Comparison of ENCODE assay signal across 8 mouse cellular contexts in the genomic region with DNA sequence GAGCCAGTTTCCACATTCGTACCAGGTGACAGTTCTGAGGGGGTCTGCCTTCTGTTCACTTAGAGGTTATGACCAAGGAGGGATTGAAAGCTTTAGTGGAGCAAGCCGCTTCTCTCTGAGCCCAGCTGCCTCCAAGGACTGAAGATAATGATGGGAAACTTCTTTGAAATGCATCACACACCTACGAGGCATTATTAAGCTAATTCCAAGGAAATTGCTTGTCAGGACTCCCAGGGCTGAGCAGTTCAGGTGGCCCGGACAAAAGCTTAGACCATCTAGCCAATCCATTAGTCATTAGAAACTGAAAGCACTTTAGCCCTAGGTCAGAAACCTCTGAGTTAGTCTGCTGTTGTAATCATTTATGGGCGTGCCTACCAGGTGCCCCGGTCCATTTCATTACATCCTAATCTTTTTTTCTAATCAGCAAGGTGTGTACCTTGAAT. TPM values are rescaled to one million over a fixed set of nuclear protein-coding genes. Genes with fewer than 3 reads are reported as not detected.
A peak's percentile ranks its signal among the peaks of the same experiment; 100 is the strongest.
DNase-seq lines count a peak whose midpoint lies in the region; ATAC-seq and TF ChIP-seq lines count a peak whose summit lies in the region.

No protein-coding gene starts in this region.

- peaks cover 20% of the 10 kb centered on the region for H3K4me1 ChIP-seq in spleen, adult 2 months (ENCODE audit: control insufficient read depth, insufficient read depth, insufficient read length)
- H3K4me1 ChIP-seq in heart, embryonic 11.5 days (ENCODE audit: control insufficient read depth, insufficient read depth, low read length), result peaks cover 41% of the 10 kb centered on the region
- peaks cover 23% of the 10 kb centered on the region for H3K4me1 ChIP-seq in small intestine, adult 2 months (ENCODE audit: control insufficient read depth, insufficient read depth, insufficient read length, low read length)
- no peaks in the 10 kb centered on the region for H3K4me1 ChIP-seq in cerebellum, adult 2 months (ENCODE audit: control insufficient read depth, insufficient read depth, low read length)

- peak overlapping the region; percentile 76 for H3K4me2 ChIP-seq in heart, embryonic 11.5 days

- H3K4me3 ChIP-seq in spleen, adult 2 months (ENCODE audit: extremely low read depth, insufficient read depth, insufficient read length), result no peak overlapping the region
- H3K4me3 ChIP-seq in heart, embryonic 11.5 days (ENCODE audit: low read depth, low read length), result peak overlapping the region; percentile 61
- H3K4me3 ChIP-seq in small intestine, adult 2 months (ENCODE audit: low read depth, low read length), result peak overlapping the region; percentile 23; the same call in 1 of the 2 replicates
- H3K4me3 ChIP-seq in cerebellum, adult 2 months (replicated peaks; ENCODE audit: insufficient read depth, low read depth, low read length), result no peak overlapping the region

- H3K27me3 ChIP-seq in spleen, adult 2 months (ENCODE audit: control insufficient read depth, insufficient read depth, low read length), result no peaks in the 10 kb centered on the region
- peaks cover 6% of the 10 kb centered on the region; the same call in 1 of the 2 replicates for H3K27me3 ChIP-seq in heart, embryonic 11.5 days (ENCODE audit: control insufficient read depth, insufficient read depth, low read length)
- H3K27me3 ChIP-seq in small intestine, adult 2 months (ENCODE audit: control insufficient read depth, insufficient read depth, low read length), result no peaks in the 10 kb centered on the region
- H3K27me3 ChIP-seq in cerebellum, adult 2 months (ENCODE audit: control insufficient read depth, insufficient read depth, low read length), result no peaks in the 10 kb centered on the region; the same call in 1 of the 2 replicates

- peak overlapping the region; percentile 38; the same call in 1 of the 2 replicates for H3K27ac ChIP-seq in spleen, adult 2 months (ENCODE audit: insufficient read depth, low read length)
- H3K27ac ChIP-seq in heart, embryonic 11.5 days (ENCODE audit: low read depth, low read length), result peak overlapping the region; percentile 97
- peak overlapping the region; percentile 98 for H3K27ac ChIP-seq in small intestine, adult 2 months (ENCODE audit: insufficient read depth, low read depth, low read length)
- H3K27ac ChIP-seq in cerebellum, adult 2 months (ENCODE audit: insufficient read depth, low read length), result no peak overlapping the region

- no peak for ATAC-seq in heart, embryonic 11.5 days (replicated peaks; ENCODE audit: insufficient number of reproducible peaks, low FRiP score, low TSS enrichment)

- no peak for TF ChIP-seq POLR2A in spleen, adult 2 months (IDR thresholded peaks at IDR 0.05; ENCODE audit: low read depth, low read length)
- no peak; the same call in 1 of the 2 replicates for TF ChIP-seq POLR2A in small intestine, adult 2 months (IDR thresholded peaks at IDR 0.05; ENCODE audit: low read depth, low read length)
- no peak for TF ChIP-seq POLR2A in cerebellum, adult 2 months (IDR thresholded peaks at IDR 0.05; ENCODE audit: borderline replicate concordance, insufficient read depth, low read length)

- peak overlapping the region; percentile 92 for H3K9ac ChIP-seq in heart, embryonic 11.5 days (ENCODE audit: low read depth, low read length)

- TF ChIP-seq CTCF in spleen, adult 2 months (IDR thresholded peaks at IDR 0.05; ENCODE audit: extremely low read depth, insufficient read depth, insufficient read length, insufficient replicate concordance), result no peak
- TF ChIP-seq CTCF in small intestine, adult 2 months (IDR thresholded peaks at IDR 0.05; ENCODE audit: extremely low read depth, insufficient read length, insufficient replicate concordance, low read depth, low read length), result no peak
- TF ChIP-seq CTCF in cerebellum, adult 2 months (IDR thresholded peaks at IDR 0.05; ENCODE audit: borderline replicate concordance, insufficient read depth, low read depth, low read length), result no peak

- no peaks in the 10 kb centered on the region for H3K9me3 ChIP-seq in heart, embryonic 11.5 days (replicated peaks; ENCODE audit: control insufficient read depth, low read length)

- H3K36me3 ChIP-seq in spleen, adult 2 months (ENCODE audit: control insufficient read depth, insufficient read depth, low read length), result peaks cover 3% of the 10 kb centered on the region; the same call in 1 of the 2 replicates
- no peaks in the 10 kb centered on the region for H3K36me3 ChIP-seq in heart, embryonic 11.5 days (ENCODE audit: control insufficient read depth, insufficient read depth, low read length)
- H3K36me3 ChIP-seq in small intestine, adult 2 months (ENCODE audit: control insufficient read depth, insufficient read depth, low read length), result peaks cover 10% of the 10 kb centered on the region

- no peak for DNase-seq in spleen, adult 2 months (ENCODE audit: low read depth in 1 of 2, low spot score in 2 of 2)
- no peak for DNase-seq in spleen, postnatal 4 days (ENCODE audit: low spot score in 2 of 2)
- peak; percentile 56 for DNase-seq in kidney, postnatal 14 days
- no peak for DNase-seq in right cerebral cortex, postnatal 4 days
- DNase-seq in cerebellum, adult 2 months, result no peak
- no peak for DNase-seq in urinary bladder, postnatal 25 days (ENCODE audit: low spot score)

- 46% methylated on average over 6 of the region's 6 CpGs for WGBS in spleen, adult 2 months
- 11% methylated on average over 6 of the region's 6 CpGs for WGBS in heart, embryonic 11.5 days (ENCODE audit: insufficient replicate concordance)
- 14% methylated on average over 6 of the region's 6 CpGs for WGBS in small intestine, adult 2 months
- WGBS in cerebellum, adult 2 months, result 57% methylated on average over 6 of the region's 6 CpGs

RNA-seq across cellular contexts. Expression of a gene that starts 3.4 kb away (rescaled TPM):
- polyA plus RNA-seq in spleen, adult 2 months (2012; rRNA removed), result 138 and 195 TPM in 2 replicates
- polyA plus RNA-seq in heart, embryonic 11.5 days (2014; fragmentation: Nextera tagmentation; extraction: Ambion mirVana), result 411 and 415 TPM in 2 replicates
- polyA plus RNA-seq in small intestine, adult 2 months (2012; rRNA removed), result 262 and 519 TPM in 2 replicates
- polyA plus RNA-seq in cerebellum, adult 2 months (2012; rRNA removed), result 53.6 and 55.1 TPM in 2 replicates

RNA-seq across cellular contexts. Expression of a gene that starts 25.5 kb away (rescaled TPM):
- polyA plus RNA-seq in spleen, adult 2 months (2012; rRNA removed), result 32.1 and 33.5 TPM in 2 replicates
- polyA plus RNA-seq in heart, embryonic 11.5 days (2014; fragmentation: Nextera tagmentation; extraction: Ambion mirVana), result 4.8 and 5.8 TPM in 2 replicates
- polyA plus RNA-seq in small intestine, adult 2 months (2012; rRNA removed), result 7.5 and 11.5 TPM in 2 replicates
- polyA plus RNA-seq in cerebellum, adult 2 months (2012; rRNA removed), result 0.27 and 0.74 TPM in 2 replicates

RNA-seq across cellular contexts. Expression of a gene that starts 59.4 kb away (rescaled TPM):
- 1.9 and 2.5 TPM in 2 replicates for polyA plus RNA-seq in spleen, adult 2 months (2012; rRNA removed)
- 1.8 and 2.1 TPM in 2 replicates for polyA plus RNA-seq in heart, embryonic 11.5 days (2014; fragmentation: Nextera tagmentation; extraction: Ambion mirVana)
- polyA plus RNA-seq in small intestine, adult 2 months (2012; rRNA removed), result 1.3 and 2.0 TPM in 2 replicates
- 5.5 and 6.3 TPM in 2 replicates for polyA plus RNA-seq in cerebellum, adult 2 months (2012; rRNA removed)

Comparison
In these comparisons a context has a peak if more than half of its experiments do, and no peak if none do; other contexts are left out.
1. H3K4me3 ChIP-seq: peak in heart, embryonic 11.5 days (single experiment) and small intestine, adult 2 months (single experiment); none in spleen, adult 2 months (single experiment) and cerebellum, adult 2 months (single experiment).